Mouse (Mus musculus) limb, embryonic 13.5 days (tissue): ENCODE measurements around the gene Rpap1. TPM values are rescaled to one million over a fixed set of nuclear protein-coding genes. Genes with fewer than 3 reads are reported as not detected.
"Not testable (repeated sequence)": the region's sequence is repeated elsewhere in the genome, so short reads cannot be mapped to it uniquely, and the experiment has no call there.

Source experiments
- ATAC-seq: fragments of 200-750 bp; cut with Nextera tagmentation; 2 replicates; pipeline ENCODE4 v1.8.0; 2017; ENCODE audit warnings: low read depth, moderate number of reproducible peaks, moderate TSS enrichment; ENCODE audit not compliant: low FRiP score
- H3K27ac ChIP-seq: fragments of 300-500 bp; sonication (generic); 2 replicates; pipeline ENCODE4 v1.5.1; 2015; ENCODE audit warnings: inconsistent platforms, mild to moderate bottlenecking, moderate library complexity
- H3K27me3 ChIP-seq: fragments of 300-500 bp; sonication (generic); 2 replicates; pipeline ENCODE4 v1.6.1; 2015; ENCODE audit warnings: mild to moderate bottlenecking, inconsistent platforms
- H3K36me3 ChIP-seq: fragments of 300-500 bp; sonication (generic); 2 replicates; pipeline ENCODE4 v1.6.1; 2015; ENCODE audit warnings: inconsistent platforms, mild to moderate bottlenecking, moderate library complexity
- H3K4me1 ChIP-seq: fragments of 300-500 bp; sonication (generic); 2 replicates; pipeline ENCODE4 v1.6.1; 2015; ENCODE audit warnings: inconsistent platforms
- H3K4me2 ChIP-seq: fragments of 300-500 bp; sonication (generic); replicated peaks from 2 replicates; pipeline ENCODE4 v1.6.1; 2015; ENCODE audit warnings: inconsistent platforms, mild to moderate bottlenecking, moderate library complexity
- H3K4me3 ChIP-seq: fragments of 300-500 bp; sonication (generic); 2 replicates; pipeline ENCODE4 v1.5.1; 2015; ENCODE audit warnings: moderate library complexity, mild to moderate bottlenecking, inconsistent platforms
- H3K9ac ChIP-seq: fragments of 300-500 bp; sonication (generic); 2 replicates; pipeline ENCODE4 v1.6.1; 2015; ENCODE audit warnings: mild to moderate bottlenecking, inconsistent platforms
- H3K9me3 ChIP-seq: fragments of 300-500 bp; sonication (generic); 2 replicates; pipeline ENCODE4 v1.6.1; 2016; ENCODE audit warnings: inconsistent platforms
- WGBS: fragments of 180-500 bp; shearing (Covaris S2); methylation state at CpG from one replicate; pipeline ENCODE4 v1.1.7; 2015; 5-methylcytosine and 5-hydroxymethylcytosine counted together
- polyA plus RNA-seq: library from polyadenylated mRNA; unstranded; fragments of >200 nt; fragmentation: Nextera tagmentation; extraction: Ambion mirVana; gene quantifications from 2 replicates; pipeline ENCODE4 v1.2.1, GENCODE M21; 2015

The Rpap1 gene
- polyA plus RNA-seq, 1 experiment from 2014 or later, result 30.2 TPM

DNA sequence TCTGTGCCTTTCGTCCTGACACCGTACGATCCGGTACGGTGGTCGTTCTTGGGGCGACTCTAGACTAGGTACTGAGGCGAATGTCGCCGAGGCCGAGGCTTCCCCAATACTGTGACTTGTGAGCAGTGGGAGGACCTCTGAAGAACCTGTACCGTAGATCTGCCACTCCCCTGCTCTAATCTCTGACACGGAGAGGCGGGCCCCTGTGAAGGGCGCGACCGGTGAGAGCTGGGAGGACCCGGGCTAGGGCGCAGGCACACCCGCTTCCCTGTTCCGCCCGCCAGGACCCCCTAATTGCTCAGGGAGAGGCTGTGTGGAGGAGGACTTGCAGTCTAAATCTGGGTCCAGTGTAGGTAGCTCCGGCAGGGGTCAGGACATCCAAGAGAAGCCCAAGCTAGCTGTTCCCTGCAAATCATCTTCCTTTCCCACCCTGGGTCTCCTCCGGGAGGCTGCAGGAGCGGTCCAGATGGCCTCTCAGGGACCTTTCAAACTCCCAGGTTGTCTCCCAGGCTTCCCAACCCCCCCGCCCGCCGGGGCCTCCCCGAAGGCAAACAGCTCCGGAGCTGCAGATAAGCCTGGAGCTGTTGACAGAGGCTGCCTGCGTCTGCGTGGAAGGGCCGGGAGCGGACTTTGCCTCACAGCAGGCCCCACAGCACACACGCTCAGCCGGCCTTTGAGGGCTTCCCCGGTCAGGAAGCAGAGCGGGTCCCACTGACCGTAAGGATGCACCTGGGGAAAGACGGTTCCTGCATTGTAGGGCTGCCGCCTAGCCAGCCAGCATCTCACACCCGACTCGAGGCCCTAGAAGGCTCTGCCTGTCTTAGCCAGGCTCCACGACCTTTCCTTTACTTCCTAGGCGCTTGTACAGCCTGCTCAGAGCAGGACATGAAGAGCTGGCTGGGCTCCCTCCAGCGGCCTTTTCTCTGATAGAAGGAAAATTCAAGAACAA, 42.9 kb downstream of the Rpap1 start:
- Histone ChIP-seq H3K36me3 (no peaks in the 10 kb centered on the region), H3K4me3 (peak overlapping the region; percentile 25), H3K27me3 (peaks cover 69% of the 10 kb centered on the region), H3K9me3 (no peaks in the 10 kb centered on the region), H3K4me2 (peak overlapping the region; percentile 100), H3K4me1 (peaks cover 34% of the 10 kb centered on the region), H3K27ac (no peak overlapping the region), H3K9ac (peak overlapping the region; percentile 31; the same call in 1 of the 2 replicates)
- WGBS, result 3% methylated on average over 46 of the region's 46 CpGs
- ATAC-seq, result no peak

DNA sequence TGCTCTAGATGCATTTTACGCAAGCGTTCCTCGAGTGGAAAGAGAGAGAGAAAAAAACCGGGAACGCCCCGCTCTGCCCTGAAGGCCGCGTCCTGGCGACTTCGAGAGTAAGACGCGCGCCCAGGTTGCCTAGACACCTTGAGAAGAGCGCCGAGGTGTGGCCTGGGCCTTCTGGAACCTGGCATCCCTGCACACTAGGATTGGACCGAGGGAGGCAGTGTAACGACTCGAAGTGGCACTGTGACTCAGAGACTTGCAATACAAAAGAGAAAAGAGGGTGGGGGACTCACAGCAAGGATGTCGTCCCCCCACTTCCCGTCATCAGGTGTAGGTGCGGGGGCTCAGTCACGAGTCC, 43.6 kb downstream of the Rpap1 start:
- H3K4me2 ChIP-seq, result peak overlapping the region; percentile 100
- 3% methylated on average over 22 of the region's 22 CpGs for WGBS

GRCm38 (mm10) chr2:119743176-119743807, 44.0 kb downstream of the Rpap1 start:
- H3K27ac ChIP-seq, result no peak overlapping the region
- no peak for ATAC-seq

More for the DNA sequence above, 43.6 kb downstream of the Rpap1 start:
- no peaks in the 10 kb centered on the region for H3K9me3 ChIP-seq
- peaks cover 34% of the 10 kb centered on the region for H3K4me1 ChIP-seq
- H3K27ac ChIP-seq, result no peak overlapping the region
- peaks cover 63% of the 10 kb centered on the region for H3K27me3 ChIP-seq
- no peaks in the 10 kb centered on the region for H3K36me3 ChIP-seq
- no peak overlapping the region for H3K9ac ChIP-seq
- ATAC-seq, result no peak
- H3K4me3 ChIP-seq, result peak overlapping the region; percentile 25; the same call in 1 of the 2 replicates

DNA sequence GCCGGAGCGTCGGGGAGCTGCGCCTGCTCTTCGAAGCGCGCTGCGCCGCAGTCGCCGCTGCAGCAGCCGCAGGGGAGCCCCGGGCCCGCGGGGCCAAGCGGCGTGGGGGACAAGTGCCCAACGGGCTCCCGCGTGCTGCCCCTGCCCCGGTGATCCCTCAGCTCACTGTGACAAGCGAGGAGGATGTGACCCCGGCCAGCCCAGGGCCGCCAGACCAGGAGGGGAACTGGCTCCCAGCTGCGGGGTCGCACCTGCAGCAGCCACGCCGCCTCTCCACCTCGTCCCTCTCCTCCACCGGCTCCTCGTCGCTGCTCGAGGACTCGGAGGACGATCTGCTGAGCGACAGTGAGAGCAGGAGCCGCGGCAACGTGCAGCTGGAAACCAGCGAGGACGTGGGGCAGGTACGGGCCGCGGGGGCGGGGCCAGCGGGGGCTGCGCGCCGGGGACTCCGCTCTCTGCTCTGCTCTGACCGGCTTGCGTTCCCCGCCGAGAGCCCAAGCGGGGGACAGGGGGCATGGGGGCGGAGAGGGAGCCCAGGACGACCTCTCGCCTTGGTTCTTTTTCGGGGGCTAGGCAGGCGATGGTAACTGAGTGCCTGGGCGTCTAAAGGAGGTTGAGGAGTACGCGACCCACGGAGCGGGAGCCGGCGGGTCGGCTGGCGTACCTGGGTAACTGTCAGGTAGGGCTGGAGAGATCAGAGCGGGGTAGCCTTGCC, 44.7 kb downstream of the Rpap1 start:
- H3K9me3 ChIP-seq, result no peaks in the 10 kb centered on the region
- peak; percentile 25 for ATAC-seq
- H3K27me3 ChIP-seq, result peaks cover 62% of the 10 kb centered on the region
- peak overlapping the region; percentile 100 for H3K4me2 ChIP-seq
- H3K9ac ChIP-seq, result peak overlapping the region; percentile 63
- under 1% methylated on average over 54 of the region's 70 CpGs for WGBS
- H3K4me3 ChIP-seq, result peak overlapping the region; percentile 69
- H3K36me3 ChIP-seq, result no peaks in the 10 kb centered on the region
- no peak overlapping the region for H3K27ac ChIP-seq
- peaks cover 34% of the 10 kb centered on the region for H3K4me1 ChIP-seq

More at GRCm38 (mm10) chr2:119743176-119743807, 44.0 kb downstream of the Rpap1 start:
- Histone ChIP-seq H3K9me3 (no peaks in the 10 kb centered on the region), H3K4me2 (peak overlapping the region; percentile 100), H3K9ac (no peak overlapping the region), H3K27me3 (peaks cover 62% of the 10 kb centered on the region), H3K4me3 (peak overlapping the region; percentile 69), H3K4me1 (peaks cover 34% of the 10 kb centered on the region), H3K36me3 (no peaks in the 10 kb centered on the region)
- 7% methylated on average over 27 of the region's 31 CpGs for WGBS

DNA sequence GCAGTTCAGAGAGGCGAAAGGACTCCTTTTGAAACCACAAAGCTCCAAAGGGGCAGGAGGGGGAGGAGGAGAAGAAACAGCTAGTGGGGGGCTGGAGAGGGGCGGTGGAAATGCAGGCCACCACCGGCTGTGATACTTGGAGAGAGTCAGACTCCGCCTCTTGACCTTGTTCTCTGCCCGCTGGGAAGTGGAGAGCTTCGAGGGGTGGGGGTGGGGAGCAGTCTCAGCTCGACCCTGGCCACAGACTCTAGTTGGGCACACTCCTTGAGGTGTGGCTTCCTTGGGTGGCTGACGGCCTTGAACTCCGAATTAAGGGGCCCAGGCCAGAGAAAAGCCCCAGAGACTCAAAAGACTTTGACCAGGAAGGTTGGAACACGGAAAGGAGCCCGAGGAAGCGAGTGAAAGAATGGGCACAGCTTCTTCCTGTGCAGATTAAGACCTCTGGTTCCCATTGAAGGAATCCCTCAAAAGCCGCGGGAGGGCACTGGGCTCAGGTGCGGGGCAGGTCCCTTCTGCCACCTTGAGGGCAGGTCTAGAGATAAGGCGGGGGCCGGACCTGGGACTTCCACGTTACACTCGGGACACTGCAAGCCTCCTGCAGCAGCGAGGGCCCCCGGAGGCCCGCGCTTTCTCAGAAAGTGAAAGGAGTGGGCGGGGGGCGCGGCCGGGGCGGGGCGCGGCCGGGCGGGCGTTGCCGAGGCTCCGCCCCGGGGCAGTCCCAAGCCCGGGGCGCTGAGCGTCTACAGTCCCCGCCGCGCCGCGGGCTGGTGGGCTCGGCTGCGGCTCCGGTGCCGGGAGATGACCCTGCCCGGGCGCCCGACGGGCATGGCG, 45.5 kb downstream of the Rpap1 start, which contains the start of gene Itpka:
Gene Itpka, plus strand, starts transcription at position 757 of the 831 bp plus-strand sequence.
- Histone ChIP-seq H3K9me3 (no peaks in the 10 kb centered on the region), H3K4me2 (peak within 1 kb of the TSS; percentile 100), H3K27me3 (peaks cover 62% of the 10 kb centered on the region), H3K36me3 (no peaks in the 10 kb centered on the region), H3K9ac (peak within 1 kb of the TSS; percentile 63), H3K4me3 (peak within 1 kb of the TSS; percentile 69), H3K27ac (0 out of 2 replicates have a peak within 1 kb of the TSS, but pooled peaks have one; percentile 53), H3K4me1 (peaks cover 37% of the 10 kb centered on the region)
- under 1% methylated on average over 38 of the region's 53 CpGs for WGBS
- peak; percentile 89 for ATAC-seq

DNA sequence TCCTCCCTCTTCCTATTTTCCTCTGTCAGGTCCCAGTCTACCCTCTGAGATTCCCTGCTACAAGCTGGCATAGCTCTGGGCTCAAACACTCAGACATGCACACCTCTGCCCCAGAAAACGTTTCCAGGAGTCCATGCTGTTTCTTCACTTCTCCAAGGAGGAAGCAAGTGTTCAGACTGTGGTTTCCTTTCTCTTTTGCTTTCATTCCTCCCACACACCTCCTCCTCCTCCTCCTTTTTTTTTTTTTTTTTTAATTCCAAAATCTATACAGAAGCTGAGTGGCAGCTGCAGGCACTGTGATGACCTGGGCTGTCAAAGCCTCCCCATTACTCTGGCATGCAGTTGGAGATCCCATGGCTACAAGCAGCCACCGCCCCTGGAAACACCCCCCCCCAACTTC, 46.8 kb downstream of the Rpap1 start:
- Histone ChIP-seq H3K27me3 (peaks cover 58% of the 10 kb centered on the region), H3K36me3 (peaks cover 4% of the 10 kb centered on the region), H3K4me2 (no peak overlapping the region), H3K4me1 (peaks cover 38% of the 10 kb centered on the region), H3K9me3 (no peaks in the 10 kb centered on the region), H3K4me3 (no peak overlapping the region), H3K27ac (no peak overlapping the region), H3K9ac (no peak overlapping the region)
- no peak for ATAC-seq
- WGBS, result 27% methylated on average over 2 of the region's 2 CpGs

GRCm38 (mm10) chr2:119737124-119737523, 50.2 kb downstream of the Rpap1 start:
- WGBS, result 17% methylated on average over 12 of the region's 12 CpGs
- Histone ChIP-seq H3K9me3 (no peaks in the 10 kb centered on the region), H3K27ac (no peak overlapping the region), H3K9ac (0 out of 2 replicates have a peak overlapping the region, but pooled peaks have one; percentile 31), H3K4me2 (no peak overlapping the region), H3K4me3 (no peak overlapping the region), H3K36me3 (peaks cover 38% of the 10 kb centered on the region), H3K27me3 (peaks cover 24% of the 10 kb centered on the region), H3K4me1 (peaks cover 15% of the 10 kb centered on the region)
- no peak for ATAC-seq

- H3K27ac ChIP-seq, result no peak overlapping the region
- no peaks in the 10 kb centered on the region; the same call in 1 of the 2 replicates for H3K27me3 ChIP-seq
- no peaks in the 10 kb centered on the region for H3K9me3 ChIP-seq
- no peak overlapping the region for H3K4me3 ChIP-seq
- 82% methylated on average over 4 of the region's 4 CpGs for WGBS
- no peak overlapping the region for H3K4me2 ChIP-seq
- H3K4me1 ChIP-seq, result no peaks in the 10 kb centered on the region
- peaks cover 99% of the 10 kb centered on the region for H3K36me3 ChIP-seq
- ATAC-seq, result no peak
- H3K9ac ChIP-seq, result no peak overlapping the region
These were observed 56.6 kb downstream of the Rpap1 start for GRCm38 (mm10) chr2:119730735-119731134.

GRCm38 (mm10) chr2:119727762-119728416, 59.4 kb downstream of the Rpap1 start:
- peaks cover 95% of the 10 kb centered on the region for H3K36me3 ChIP-seq
- H3K4me3 ChIP-seq, result no peak overlapping the region
- no peaks in the 10 kb centered on the region for H3K9me3 ChIP-seq
- no peak overlapping the region for H3K9ac ChIP-seq
- ATAC-seq, result no peak
- no peaks in the 10 kb centered on the region for H3K4me1 ChIP-seq
- 85% methylated on average over 3 of the region's 3 CpGs for WGBS
- H3K27ac ChIP-seq, result no peak overlapping the region
- no peak overlapping the region for H3K4me2 ChIP-seq
- H3K27me3 ChIP-seq, result no peaks in the 10 kb centered on the region

GRCm38 (mm10) chr2:119721070-119721469, 66.3 kb downstream of the Rpap1 start:
- Histone ChIP-seq H3K9me3 (no peaks in the 10 kb centered on the region), H3K36me3 (peaks cover 88% of the 10 kb centered on the region), H3K4me3 (no peak overlapping the region), H3K9ac (no peak overlapping the region), H3K4me2 (no peak overlapping the region), H3K27me3 (no peaks in the 10 kb centered on the region), H3K4me1 (no peaks in the 10 kb centered on the region), H3K27ac (no peak overlapping the region)
- no peak for ATAC-seq
- 94% methylated on average over 8 of the region's 8 CpGs for WGBS

DNA sequence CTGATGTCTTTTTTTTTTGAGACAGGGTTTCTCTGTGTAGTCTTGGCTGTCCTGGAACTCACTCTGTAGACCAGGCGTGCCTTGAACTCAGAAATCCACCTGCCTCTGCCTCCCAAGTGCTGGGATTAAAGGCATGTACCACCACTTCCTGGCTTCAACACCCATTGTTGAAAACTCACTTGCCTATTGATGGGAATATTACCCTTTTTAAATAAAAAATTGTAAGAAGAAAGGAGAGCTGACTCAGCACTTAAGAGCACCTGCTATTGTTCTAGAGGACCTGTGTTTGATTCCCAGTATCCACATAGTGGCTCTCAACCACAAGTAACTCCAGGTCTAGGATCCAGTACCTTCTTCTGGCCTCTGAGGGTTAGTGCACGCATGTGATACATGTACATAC, 71.5 kb downstream of the Rpap1 start:
- H3K9me3 ChIP-seq, H3K4me1 ChIP-seq, H3K9ac ChIP-seq, H3K4me3 ChIP-seq, H3K27ac ChIP-seq, H3K27me3 ChIP-seq, H3K4me2 ChIP-seq, ATAC-seq: not testable (repeated sequence)
- WGBS, result 89% methylated on average over 2 of the region's 2 CpGs
- H3K36me3 ChIP-seq, result peaks cover 86% of the 10 kb centered on the region
